Mouse (Mus musculus) thymus, adult 2 months (tissue): ENCODE data around the gene Gm20388.

Experiments
- CTCF ChIP-seq: fragments of 200-500 bp; IDR thresholded peaks from 2 replicates; pipeline ENCODE4 v1.5.1; 2012; ENCODE audit warnings: mild to moderate bottlenecking, control low read depth, low read length, moderate library complexity, borderline replicate concordance; ENCODE audit not compliant: control insufficient read depth, poor library complexity, insufficient read depth; ENCODE audit errors: extremely low read depth
- POLR2A ChIP-seq: fragments of 200-500 bp; IDR thresholded peaks from 2 replicates; pipeline ENCODE4 v1.6.1; 2012; ENCODE audit warnings: mild to moderate bottlenecking, low read length, control low read depth, moderate library complexity; ENCODE audit not compliant: control insufficient read depth, poor library complexity, insufficient read depth; ENCODE audit errors: extremely low read depth

- TF ChIP-seq POLR2A (no peak), CTCF (no peak)
These were observed 909.3 kb downstream of the Gm20388 start for GRCm38 (mm10) chr8:120819906-120820305.
